Mouse (Mus musculus) liver, adult 2 months (tissue): ENCODE results near the gene Erich4. TPM values are rescaled to one million over a fixed set of nuclear protein-coding genes. Genes with fewer than 3 reads are reported as not detected.
"Not testable (repeated sequence)": the region's sequence is repeated elsewhere in the genome, so short reads cannot be mapped to it uniquely, and the experiment has no call there.

Experiments
- DNase-seq: peaks from one replicate; pipeline ENCODE4 v3.0.0-alpha.2; 2011; ENCODE audit warnings: low read depth, low spot score; ENCODE audit errors: extremely low read depth
- H3K27ac ChIP-seq: fragments of 200-500 bp; replicated peaks from 2 replicates; pipeline ENCODE4 v1.5.1; 2012; ENCODE audit warnings: low read depth, mild to moderate bottlenecking, control low read depth, inconsistent platforms, low read length; ENCODE audit not compliant: insufficient read depth
- H3K27me3 ChIP-seq: fragments of 200-500 bp; 2 replicates; pipeline ENCODE4 v1.6.1; 2012; ENCODE audit warnings: mild to moderate bottlenecking, moderate library complexity, low read length, inconsistent platforms; ENCODE audit not compliant: control insufficient read depth, insufficient read depth
- H3K36me3 ChIP-seq: fragments of 200-500 bp; 2 replicates; pipeline ENCODE4 v1.6.1; 2012; ENCODE audit warnings: low read length, inconsistent platforms; ENCODE audit not compliant: control insufficient read depth, insufficient read depth
- H3K4me1 ChIP-seq: fragments of 200-500 bp; 2 replicates; pipeline ENCODE4 v1.6.1; 2011; ENCODE audit warnings: low read length; ENCODE audit not compliant: control insufficient read depth, insufficient read depth
- H3K4me3 ChIP-seq: fragments of 200-500 bp; 2 replicates; pipeline ENCODE4 v1.5.1; 2011; ENCODE audit warnings: low read depth, mild to moderate bottlenecking, control low read depth, low read length, moderate library complexity; ENCODE audit not compliant: insufficient read depth
- H3K79me2 ChIP-seq: fragments of 200-500 bp; 2 replicates; pipeline ENCODE4 v1.6.1; 2012; ENCODE audit warnings: inconsistent platforms, mild to moderate bottlenecking, low read length, moderate library complexity; ENCODE audit not compliant: control insufficient read depth, insufficient read depth
- H3K9ac ChIP-seq: fragments of 200-500 bp; 2 replicates; pipeline ENCODE4 v1.6.1; 2012; ENCODE audit warnings: low read depth, mild to moderate bottlenecking, control low read depth, inconsistent platforms, low read length
- CTCF ChIP-seq: fragments of 200-500 bp; IDR thresholded peaks from 2 replicates; pipeline ENCODE4 v1.5.1; 2011; ENCODE audit warnings: low read depth, low read length, control low read depth
- POLR2A ChIP-seq: fragments of 200-500 bp; IDR thresholded peaks from 2 replicates; pipeline ENCODE4 v1.6.1; 2011; ENCODE audit warnings: low read length, control low read depth; ENCODE audit not compliant: insufficient read depth; ENCODE audit errors: extremely low read depth
- WGBS: fragments of 180-500 bp; shearing (Covaris S2); methylation state at CpG from one replicate; pipeline ENCODE4 v1.1.7; 2018; 5-methylcytosine and 5-hydroxymethylcytosine counted together
- polyA plus RNA-seq: library from polyadenylated mRNA; depleted of rRNA; stranded (reverse); fragments of >200 nt; gene quantifications from 2 replicates; pipeline ENCODE4 v1.2.3, GENCODE M21; 2012
- total RNA-seq: library from RNA; depleted of rRNA; stranded (reverse); fragments of >200 nt; gene quantifications from 2 replicates; pipeline ENCODE4 v1.2.3, GENCODE M21; 2014

Gene Erich4
- total and polyA plus RNA-seq, 2 experiments, result not detected

DNA sequence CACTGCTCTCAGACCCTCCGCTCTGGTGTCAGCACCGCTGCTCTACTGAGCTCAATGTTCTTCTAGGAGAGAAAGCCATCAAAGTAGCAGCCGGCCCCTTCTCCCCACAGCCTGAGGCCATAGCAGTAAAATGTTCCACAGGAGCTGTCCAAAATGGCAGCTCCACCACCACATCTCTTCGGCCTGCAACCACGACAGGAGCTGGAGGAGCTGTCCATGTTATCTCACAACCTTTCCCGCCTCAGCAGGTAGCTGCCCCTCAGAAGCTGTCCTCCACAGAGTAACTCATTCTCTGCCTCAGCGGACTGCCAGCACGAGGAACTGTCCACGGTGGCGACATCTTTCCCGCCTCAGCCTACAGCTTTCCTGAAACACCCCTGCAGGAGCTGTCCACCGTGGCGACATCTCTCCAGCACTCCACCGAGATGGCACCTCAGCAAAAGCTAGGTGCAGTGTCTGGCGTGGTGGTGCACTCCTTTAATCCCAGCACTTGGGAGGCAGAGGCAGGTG, 33.3 kb downstream of the Erich4 start:
- TF ChIP-seq CTCF (no peak), POLR2A (no peak)
- Histone ChIP-seq H3K36me3 (no peaks in the 10 kb centered on the region), H3K79me2 (no peaks in the 10 kb centered on the region), H3K4me1 (no peaks in the 10 kb centered on the region), H3K9ac (no peak overlapping the region), H3K27me3 (no peaks in the 10 kb centered on the region), H3K27ac (no peak overlapping the region), H3K4me3 (no peak overlapping the region)
- 81% methylated on average over 15 of the region's 15 CpGs for WGBS
- DNase-seq, result no peak

DNA sequence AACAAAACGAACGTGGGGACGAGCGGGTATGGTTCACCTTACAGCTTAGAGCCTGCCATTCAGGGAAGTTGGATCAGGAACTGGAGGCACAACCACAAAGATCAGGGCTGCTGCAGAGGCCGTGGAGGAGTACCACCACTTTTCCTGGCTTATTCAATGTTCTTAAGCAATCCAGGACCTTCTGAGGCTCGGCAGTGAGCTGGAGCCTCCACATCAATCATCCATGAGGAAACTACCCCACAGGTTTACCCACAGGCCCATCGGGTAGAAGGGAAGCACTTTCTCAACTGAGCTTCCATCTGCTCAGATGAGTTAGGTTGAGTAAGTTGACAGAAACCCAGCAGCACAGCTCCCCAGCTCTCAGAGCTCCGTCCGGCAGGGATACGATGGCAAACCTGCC, 36.3 kb downstream of the Erich4 start:
- DNase-seq, result no peak
- H3K36me3 ChIP-seq, result no peaks in the 10 kb centered on the region
- no peak overlapping the region for H3K4me3 ChIP-seq
- no peak overlapping the region for H3K9ac ChIP-seq
- no peaks in the 10 kb centered on the region for H3K79me2 ChIP-seq
- H3K27ac ChIP-seq, result no peak overlapping the region
- 87% methylated on average over 10 of the region's 10 CpGs for WGBS
- peaks cover 4% of the 10 kb centered on the region; the same call in 1 of the 2 replicates for H3K4me1 ChIP-seq
- TF ChIP-seq CTCF, result no peak
- TF ChIP-seq POLR2A, result no peak
- no peaks in the 10 kb centered on the region for H3K27me3 ChIP-seq

DNA sequence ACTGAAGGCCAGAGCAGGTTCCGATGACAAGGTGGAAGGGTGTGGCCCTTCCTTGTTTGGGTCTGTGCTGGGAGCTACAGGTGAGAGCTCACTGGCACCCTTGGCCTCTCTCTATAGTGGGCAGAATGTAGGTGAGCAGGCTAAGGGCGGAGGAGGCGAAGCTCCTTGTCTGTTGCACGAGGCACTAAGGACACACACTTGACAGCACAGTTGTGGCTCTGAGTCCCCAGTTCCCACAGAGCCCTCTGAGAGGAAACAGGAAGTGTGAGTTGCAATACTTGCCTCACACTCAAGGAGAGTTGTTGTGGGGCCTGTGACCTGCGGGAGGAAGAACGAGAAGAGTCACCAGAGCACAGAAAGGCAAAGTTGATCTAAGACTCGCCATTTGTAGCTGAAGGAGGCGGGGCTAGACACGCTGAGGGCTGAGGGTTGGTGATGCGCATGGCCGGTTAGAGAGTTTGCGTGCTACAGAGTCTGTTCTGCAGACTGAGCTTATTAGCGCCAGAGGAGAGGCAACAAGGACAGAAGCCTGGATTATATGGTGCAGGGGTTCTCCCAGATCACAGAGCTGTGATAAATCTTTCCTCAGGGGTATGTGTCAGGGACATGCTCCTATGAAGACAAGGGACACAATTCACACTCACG, 38.8 kb downstream of the Erich4 start:
- H3K4me3 ChIP-seq, H3K79me2 ChIP-seq, H3K36me3 ChIP-seq, DNase-seq, H3K4me1 ChIP-seq, H3K27ac ChIP-seq, H3K27me3 ChIP-seq, H3K9ac ChIP-seq: not testable (repeated sequence)
- 81% methylated on average over 14 of the region's 14 CpGs for WGBS

DNA sequence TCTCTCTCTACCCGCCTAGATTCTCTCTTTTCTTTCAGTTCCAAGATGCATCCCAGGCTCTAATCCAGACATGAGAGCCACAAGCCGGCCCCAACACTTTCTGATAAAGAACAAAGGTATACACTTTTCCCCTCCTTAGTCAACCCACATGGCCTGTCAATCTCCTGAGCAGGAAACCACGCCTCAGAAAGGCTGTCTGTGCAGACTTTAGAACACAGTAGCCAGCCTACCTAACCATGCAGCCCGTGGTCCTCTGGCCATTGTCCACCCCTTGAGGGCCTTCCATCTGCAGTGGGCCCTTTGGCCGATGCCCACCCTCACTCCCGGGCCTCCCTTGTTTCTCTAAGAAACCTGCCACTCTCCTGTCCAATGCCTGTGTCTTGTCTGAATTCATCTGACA, 39.4 kb downstream of the Erich4 start:
- H3K27me3 ChIP-seq, H3K79me2 ChIP-seq, H3K4me3 ChIP-seq, H3K27ac ChIP-seq, H3K4me1 ChIP-seq, H3K9ac ChIP-seq, H3K36me3 ChIP-seq, DNase-seq: not testable (repeated sequence)
- 68% methylated on average over 6 of the region's 6 CpGs for WGBS

DNA sequence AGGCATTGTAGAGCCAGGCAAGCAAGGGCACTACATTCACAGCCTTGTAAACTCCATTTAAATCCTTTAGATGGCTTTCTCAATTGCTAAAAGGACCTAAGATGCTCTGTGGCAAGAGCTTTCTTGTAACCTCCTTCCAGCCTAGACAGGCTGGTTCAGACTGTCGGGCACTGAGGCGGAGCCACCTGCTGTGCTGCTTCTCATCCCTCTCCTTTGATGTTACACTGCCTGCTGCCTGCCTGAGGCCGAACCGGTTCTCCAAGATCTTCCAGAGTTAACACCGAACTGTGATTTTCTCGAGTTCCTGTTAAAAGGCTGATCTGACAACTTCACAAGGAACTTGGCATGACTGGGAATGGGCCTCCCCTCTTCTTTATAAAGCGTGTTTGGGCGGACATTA, 39.8 kb downstream of the Erich4 start:
- Histone ChIP-seq H3K4me1 (peaks cover 4% of the 10 kb centered on the region; the same call in 1 of the 2 replicates), H3K27me3 (no peaks in the 10 kb centered on the region), H3K27ac (no peak overlapping the region), H3K79me2 (no peaks in the 10 kb centered on the region), H3K4me3 (no peak overlapping the region), H3K36me3 (no peaks in the 10 kb centered on the region), H3K9ac (no peak overlapping the region)
- DNase-seq, result no peak
- 57% methylated on average over 8 of the region's 8 CpGs for WGBS
- no peak for TF ChIP-seq CTCF
- no peak for TF ChIP-seq POLR2A

DNA sequence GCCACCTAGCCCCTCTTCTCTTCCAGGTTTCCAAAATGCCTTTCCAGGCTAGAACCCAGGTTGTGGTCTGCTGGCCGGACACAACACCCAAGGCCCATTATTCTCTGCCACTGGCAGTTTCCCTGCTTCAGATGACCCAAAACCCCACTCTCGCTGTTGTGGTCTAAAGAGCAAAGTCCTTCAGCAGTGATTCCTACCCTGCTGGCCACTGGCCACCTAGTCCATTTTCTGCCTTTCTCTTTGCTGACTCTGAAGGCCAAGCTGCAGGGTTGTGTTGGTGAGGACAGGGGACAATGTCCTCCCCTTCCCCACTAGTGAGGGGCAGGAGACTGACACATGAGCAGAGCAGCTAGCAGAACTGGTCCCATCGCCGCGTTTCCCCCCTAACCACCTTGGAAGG, 40.6 kb downstream of the Erich4 start:
- DNase-seq, result peak; percentile 74
- H3K27ac ChIP-seq, result no peak overlapping the region
- H3K79me2 ChIP-seq, result no peaks in the 10 kb centered on the region
- no peak overlapping the region for H3K4me3 ChIP-seq
- WGBS, result 66% methylated on average over 5 of the region's 5 CpGs
- H3K4me1 ChIP-seq, result peaks cover 4% of the 10 kb centered on the region; the same call in 1 of the 2 replicates
- no peaks in the 10 kb centered on the region for H3K36me3 ChIP-seq
- no peaks in the 10 kb centered on the region for H3K27me3 ChIP-seq
- H3K9ac ChIP-seq, result no peak overlapping the region
- TF ChIP-seq CTCF (no peak), POLR2A (no peak)

DNA sequence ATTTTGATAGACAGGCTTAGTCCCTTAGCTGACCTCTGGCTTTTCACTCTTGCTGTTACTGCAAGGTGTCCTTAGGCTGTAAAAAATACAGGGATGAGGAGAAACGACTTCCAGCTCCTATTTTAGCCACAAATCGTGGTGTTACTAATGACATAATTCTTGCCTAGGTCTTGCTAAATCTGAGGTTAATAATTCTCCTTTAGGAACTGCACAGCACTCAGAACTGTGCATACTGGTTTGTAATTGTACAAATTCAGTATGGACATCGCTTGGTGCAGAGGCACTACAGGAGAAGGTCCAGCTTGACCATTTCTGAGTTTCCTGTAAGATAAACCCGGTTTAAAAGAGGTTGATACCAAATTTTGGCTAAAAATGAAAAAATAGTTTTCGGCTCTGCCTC, 41.9 kb downstream of the Erich4 start:
- not testable (repeated sequence) for H3K4me3 ChIP-seq, H3K4me1 ChIP-seq, H3K9ac ChIP-seq, H3K27me3 ChIP-seq, H3K27ac ChIP-seq, H3K36me3 ChIP-seq, H3K79me2 ChIP-seq
- DNase-seq, result peak; percentile 51
- WGBS, result 44% methylated on average over 5 of the region's 5 CpGs
